Mouse (Mus musculus) inflammation-experienced regulatory T-cells, adult 6 months (primary cell): ENCODE measurements around the gene Abhd16b. TPM values are rescaled to one million over a fixed set of nuclear protein-coding genes. Genes with fewer than 3 reads are reported as not detected.

Experiments used
- ATAC-seq: one replicate; pipeline ENCODE4 v1.8.0; 2017
- polyA plus RNA-seq, 3 experiments: library from polyadenylated mRNA; unstranded; fragments of 100-300 nt; shearing (Covaris generic); gene quantifications; one replicate each; pipeline ENCODE4 v1.2.1; 2017

The Abhd16b gene
- polyA plus RNA-seq, 3 experiments from 2014 or later: not detected

GRCm38 (mm10) chr2:181541761-181542380 is 48.9 kb downstream of the Abhd16b start:
- ATAC-seq: no peak

Other genes with a start within 250 kb of the Abhd16b start
- gene Gmeb2, start 205.2 kb upstream of the Abhd16b start, polyA plus RNA-seq: 10 to 100 TPM in 2 of 3 experiments, 1 to 10 TPM in 1; 9.1 to 12.8 (median 11.0) TPM
- gene Stmn3, start 178.7 kb upstream of the Abhd16b start, polyA plus RNA-seq: not detected
- 10 to 100 TPM; 31.4 to 34.5 (median 32.2) TPM for gene Rtel1, start 173.5 kb upstream of the Abhd16b start, polyA plus RNA-seq
- 10 to 100 TPM; 18.5 to 21.8 (median 20.9) TPM for gene Zgpat, start 128.3 kb upstream of the Abhd16b start, polyA plus RNA-seq
- 10 to 100 TPM; 60.4 to 69.3 (median 60.4) TPM for gene Arfrp1, start 127.8 kb upstream of the Abhd16b start, polyA plus RNA-seq
- gene Lime1, start 113.1 kb upstream of the Abhd16b start, polyA plus RNA-seq: 100 to 1,000 TPM; 340 to 573 (median 348) TPM
- gene Zbtb46, start 33.8 kb upstream of the Abhd16b start, polyA plus RNA-seq: 1 to 10 TPM; 3.6 to 4.3 (median 3.7) TPM
- gene Tpd52l2, start 3.9 kb downstream of the Abhd16b start, polyA plus RNA-seq: 100 to 1,000 TPM in 2 of 3 experiments, 10 to 100 TPM in 1; 89.9 to 113 (median 102) TPM
- gene Dnajc5, start 27.3 kb downstream of the Abhd16b start, polyA plus RNA-seq: 10 to 100 TPM; 37.5 to 41.7 (median 39.3) TPM
- gene Uckl1, start 91.7 kb downstream of the Abhd16b start, polyA plus RNA-seq: 100 to 1,000 TPM; 108 to 199 (median 172) TPM
- gene Prpf6, start 98.7 kb downstream of the Abhd16b start, polyA plus RNA-seq: 10 to 100 TPM; 57.4 to 96.0 (median 81.2) TPM
- gene Zfp512b, start 99.6 kb downstream of the Abhd16b start, polyA plus RNA-seq: 10 to 100 TPM; 11.6 to 43.1 (median 25.3) TPM
- gene Samd10, start 106.0 kb downstream of the Abhd16b start, polyA plus RNA-seq: 10 to 100 TPM in 2 of 3 experiments, 1 to 10 TPM in 1; 9.4 to 14.3 (median 10.4) TPM
- not detected for gene Gm29797, start 163.8 kb downstream of the Abhd16b start, polyA plus RNA-seq
- gene Sox18, start 178.4 kb downstream of the Abhd16b start, polyA plus RNA-seq: not detected
- gene Tcea2, start 187.1 kb downstream of the Abhd16b start, polyA plus RNA-seq: 10 to 100 TPM in 2 of 3 experiments, 1 to 10 TPM in 1; 6.4 to 19.9 (median 17.5) TPM
- 100 to 1,000 TPM; 154 to 182 (median 170) TPM for gene Rgs19, start 200.8 kb downstream of the Abhd16b start, polyA plus RNA-seq
- gene Lkaaear1, start 205.2 kb downstream of the Abhd16b start, polyA plus RNA-seq: not detected
- gene Oprl1, start 221.8 kb downstream of the Abhd16b start, polyA plus RNA-seq: under 1 TPM in 1 of 3 experiments, not detected in 2; 0.68 TPM